Mouse (Mus musculus) testis, adult 2 months (tissue): ENCODE results near the gene Arhgef3. TPM values are rescaled to one million over a fixed set of nuclear protein-coding genes. Genes with fewer than 3 reads are reported as not detected.

Source experiments
- H3K27ac ChIP-seq: fragments of 200-500 bp; 2 replicates; pipeline ENCODE4 v1.5.1; 2012; ENCODE audit warnings: low read depth, low read length; ENCODE audit not compliant: control insufficient read depth, insufficient read depth
- H3K27me3 ChIP-seq: fragments of 200-500 bp; 2 replicates; pipeline ENCODE4 v1.6.1; 2012; ENCODE audit warnings: mild to moderate bottlenecking, low read length, moderate library complexity; ENCODE audit not compliant: control insufficient read depth, insufficient read depth
- H3K36me3 ChIP-seq: fragments of 200-500 bp; 2 replicates; pipeline ENCODE4 v1.6.1; 2012; ENCODE audit warnings: mild to moderate bottlenecking, low read length; ENCODE audit not compliant: control insufficient read depth, insufficient read depth
- H3K4me1 ChIP-seq: fragments of 200-500 bp; 2 replicates; pipeline ENCODE4 v1.6.1; 2012; ENCODE audit warnings: low read length; ENCODE audit not compliant: control insufficient read depth, insufficient read depth
- H3K4me3 ChIP-seq: fragments of 200-500 bp; 2 replicates; pipeline ENCODE4 v1.5.1; 2012; ENCODE audit warnings: low read depth, mild to moderate bottlenecking, low read length, moderate library complexity, mixed read lengths; ENCODE audit not compliant: control insufficient read depth
- CTCF ChIP-seq: fragments of 200-500 bp; IDR thresholded peaks from 2 replicates; pipeline ENCODE4 v1.5.1; 2012; ENCODE audit warnings: low read depth, mild to moderate bottlenecking, inconsistent platforms, low read length, moderate library complexity; ENCODE audit not compliant: control insufficient read depth, insufficient read depth, insufficient replicate concordance
- POLR2A ChIP-seq: fragments of 200-500 bp; IDR thresholded peaks from 2 replicates; pipeline ENCODE4 v1.6.1; 2012; ENCODE audit warnings: low read depth, mild to moderate bottlenecking, inconsistent platforms, low read length, moderate library complexity; ENCODE audit not compliant: control insufficient read depth
- polyA plus RNA-seq: library from polyadenylated mRNA; depleted of rRNA; stranded (reverse); fragments of >200 nt; gene quantifications from 2 replicates; pipeline ENCODE4 v1.2.3, GENCODE M21; 2012

The Arhgef3 gene
- polyA plus RNA-seq, 1 experiment: 7.7 TPM

- Histone ChIP-seq H3K36me3 (no peaks in the 10 kb centered on the region), H3K27me3 (no peaks in the 10 kb centered on the region), H3K27ac (no peak overlapping the region), H3K4me1 (peaks cover 12% of the 10 kb centered on the region), H3K4me3 (no peak overlapping the region)
- no peak for TF ChIP-seq CTCF
- TF ChIP-seq POLR2A: no peak
Measured at GRCm38 (mm10) chr14:27233056-27233455, 118.4 kb downstream of the Arhgef3 start.

GRCm38 (mm10) chr14:27233656-27234055 lies 119.0 kb downstream of the Arhgef3 start:
- no peak for TF ChIP-seq CTCF
- no peak for TF ChIP-seq POLR2A
- Histone ChIP-seq H3K27ac (no peak overlapping the region), H3K36me3 (no peaks in the 10 kb centered on the region), H3K4me3 (no peak overlapping the region), H3K27me3 (no peaks in the 10 kb centered on the region), H3K4me1 (peaks cover 12% of the 10 kb centered on the region)

GRCm38 (mm10) chr14:27234270-27234840 lies 119.7 kb downstream of the Arhgef3 start:
- Histone ChIP-seq H3K4me3 (no peak overlapping the region), H3K36me3 (no peaks in the 10 kb centered on the region), H3K4me1 (peaks cover 12% of the 10 kb centered on the region), H3K27me3 (no peaks in the 10 kb centered on the region), H3K27ac (no peak overlapping the region)
- TF ChIP-seq POLR2A (no peak), CTCF (no peak)

DNA sequence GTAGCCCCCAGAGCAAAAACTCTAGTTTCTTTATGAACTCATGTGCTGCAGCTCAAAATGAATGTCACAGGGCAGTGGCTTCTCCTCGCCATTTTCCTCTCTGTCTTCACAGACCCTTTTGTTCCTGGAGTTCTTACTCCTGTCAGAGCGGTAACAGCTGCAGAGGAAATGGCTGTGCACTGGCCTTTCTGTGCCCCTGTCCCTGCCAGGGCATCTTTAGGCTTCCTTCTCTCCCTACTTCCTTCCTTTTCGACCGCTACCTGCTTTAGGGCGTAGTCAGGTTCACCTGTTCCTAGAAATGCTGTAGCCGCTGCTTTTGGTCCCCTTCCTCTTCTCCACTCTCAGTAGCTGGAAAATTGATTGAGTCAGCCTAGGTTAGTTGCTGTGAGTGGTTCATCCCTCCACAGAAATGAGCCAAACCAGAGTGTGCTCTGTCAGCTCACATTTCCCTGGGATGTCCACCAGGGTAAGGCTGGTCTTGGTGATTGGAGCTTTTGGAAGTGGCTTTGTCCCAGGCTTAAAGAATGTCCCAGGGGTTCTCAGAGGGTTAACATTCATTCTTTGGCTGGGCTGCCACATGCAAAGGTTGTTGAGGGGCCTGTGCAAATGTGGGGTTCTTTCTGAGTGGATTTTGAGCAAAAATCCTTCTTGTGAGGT lies 121.3 kb downstream of the Arhgef3 start:
- Histone ChIP-seq H3K4me1 (peaks cover 7% of the 10 kb centered on the region), H3K27me3 (no peaks in the 10 kb centered on the region), H3K4me3 (no peak overlapping the region), H3K36me3 (no peaks in the 10 kb centered on the region), H3K27ac (no peak overlapping the region)
- TF ChIP-seq CTCF (no peak), POLR2A (no peak)

- no peaks in the 10 kb centered on the region; the same call in none of the 2 replicates for H3K4me1 ChIP-seq
- H3K27me3 ChIP-seq: no peaks in the 10 kb centered on the region
- TF ChIP-seq POLR2A (no peak), CTCF (no peak)
- no peak overlapping the region for H3K27ac ChIP-seq
- no peak overlapping the region for H3K4me3 ChIP-seq
- no peaks in the 10 kb centered on the region for H3K36me3 ChIP-seq
Measured at GRCm38 (mm10) chr14:27237522-27238187, 123.0 kb downstream of the Arhgef3 start.

DNA sequence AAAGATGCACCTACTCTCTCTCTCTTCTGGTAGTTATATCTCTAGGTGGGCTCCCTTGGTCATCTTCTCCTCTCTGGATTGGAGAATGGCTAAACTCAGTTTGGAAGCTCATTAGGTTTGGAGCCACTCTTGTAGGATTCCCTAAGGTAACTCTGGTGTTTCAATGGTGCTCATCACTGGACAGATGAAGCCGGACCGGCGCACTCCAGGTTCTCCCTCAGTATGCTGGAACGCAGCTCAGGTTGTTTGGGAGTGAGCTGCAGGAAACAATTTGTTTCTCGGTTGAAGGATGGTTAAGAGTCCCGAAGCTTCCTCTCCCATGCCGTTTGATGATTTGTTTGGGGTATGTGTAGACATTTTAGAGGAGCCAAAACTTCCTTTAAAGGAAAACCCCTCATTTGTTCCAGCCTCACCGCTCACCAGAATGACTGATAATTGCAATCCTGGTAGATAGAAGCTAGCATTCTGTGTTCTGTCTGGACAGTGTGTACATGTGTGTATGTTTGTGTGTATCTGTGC lies 124.0 kb downstream of the Arhgef3 start:
- TF ChIP-seq CTCF (no peak), POLR2A (no peak)
- Histone ChIP-seq H3K27me3 (no peaks in the 10 kb centered on the region), H3K27ac (no peak overlapping the region), H3K4me3 (no peak overlapping the region), H3K36me3 (no peaks in the 10 kb centered on the region), H3K4me1 (no peaks in the 10 kb centered on the region; the same call in none of the 2 replicates)

- Histone ChIP-seq H3K27ac (no peak overlapping the region), H3K27me3 (no peaks in the 10 kb centered on the region), H3K4me3 (no peak overlapping the region), H3K36me3 (no peaks in the 10 kb centered on the region), H3K4me1 (no peaks in the 10 kb centered on the region; the same call in none of the 2 replicates)
- TF ChIP-seq CTCF (no peak), POLR2A (no peak)
Measured at GRCm38 (mm10) chr14:27239551-27240091, 124.9 kb downstream of the Arhgef3 start.
